Mouse (Mus musculus): ENCODE measurements around the gene Nat8l.
"Not testable (repeated sequence)": the region's sequence is repeated elsewhere in the genome, so short reads cannot be mapped to it uniquely, and the experiment has no call there.

Gene Nat8l

DNA sequence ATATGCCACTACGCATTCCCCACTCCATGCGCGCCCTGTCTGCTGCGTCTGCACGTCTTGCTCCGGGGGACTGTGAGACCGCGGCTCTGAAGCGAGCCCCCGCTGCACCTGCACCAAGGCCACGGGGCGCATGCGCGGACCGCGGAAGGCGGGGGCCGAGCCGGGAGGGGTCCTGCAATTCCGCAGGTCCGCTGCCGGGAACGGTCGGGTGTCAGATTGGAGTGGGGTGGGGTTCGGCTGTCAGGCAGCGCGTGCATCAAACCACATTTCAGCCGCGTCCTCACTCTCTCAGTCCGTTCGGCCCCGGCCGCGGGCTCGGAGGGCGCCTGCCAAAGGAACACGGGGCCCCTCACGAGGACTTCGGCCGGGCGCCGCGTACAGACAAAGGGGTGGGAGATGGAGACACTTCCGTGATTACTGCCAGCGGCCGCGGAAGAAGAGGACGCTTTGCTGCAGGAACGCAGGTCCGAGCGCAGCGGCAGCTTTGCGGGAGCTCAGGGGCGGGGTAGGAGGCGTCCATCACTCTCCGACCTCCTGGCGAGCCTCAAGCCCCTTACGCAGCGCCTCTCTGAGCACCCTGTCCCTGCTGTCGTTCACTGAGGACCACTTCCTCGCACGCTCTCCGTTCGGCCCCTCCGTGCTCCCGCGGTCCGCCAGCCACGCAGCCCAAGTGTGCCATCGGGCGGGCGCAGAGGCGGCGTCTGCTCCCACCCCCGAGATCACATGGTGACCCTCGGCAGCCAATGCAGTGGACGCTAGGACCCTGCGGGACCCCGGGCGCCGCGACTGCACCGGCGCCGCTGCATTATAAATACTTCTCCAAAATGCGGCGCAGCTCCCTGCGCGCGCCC is at the start of gene Nat8l:
TSS of gene Nat8l (plus strand) at position 142 of the 851 bp plus-strand sequence.
- DNase-seq (ENCODE audit: low spot score in 2 of 2): no peak

DNA sequence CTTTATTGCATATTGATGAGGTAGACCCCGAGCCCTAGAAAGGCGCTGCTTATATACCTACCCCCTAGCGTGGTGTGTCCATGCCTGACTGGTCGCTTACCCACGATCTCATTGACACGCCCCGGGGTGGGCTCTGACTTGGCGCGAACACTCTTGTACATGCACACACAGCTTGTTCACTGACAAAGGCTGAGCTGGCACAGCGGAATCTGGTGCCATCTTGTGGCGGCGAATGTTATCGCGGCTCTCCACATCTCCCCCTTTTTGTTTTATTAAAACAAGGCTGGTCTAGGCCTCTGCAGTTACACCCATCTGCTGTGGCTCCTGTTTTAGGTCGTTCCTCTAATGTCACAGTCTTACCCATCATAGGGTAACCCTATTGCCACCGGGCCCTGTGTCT is 48.7 kb upstream of the Nat8l start:
- not testable (repeated sequence) for DNase-seq (ENCODE audit: low spot score in 2 of 2)

DNA sequence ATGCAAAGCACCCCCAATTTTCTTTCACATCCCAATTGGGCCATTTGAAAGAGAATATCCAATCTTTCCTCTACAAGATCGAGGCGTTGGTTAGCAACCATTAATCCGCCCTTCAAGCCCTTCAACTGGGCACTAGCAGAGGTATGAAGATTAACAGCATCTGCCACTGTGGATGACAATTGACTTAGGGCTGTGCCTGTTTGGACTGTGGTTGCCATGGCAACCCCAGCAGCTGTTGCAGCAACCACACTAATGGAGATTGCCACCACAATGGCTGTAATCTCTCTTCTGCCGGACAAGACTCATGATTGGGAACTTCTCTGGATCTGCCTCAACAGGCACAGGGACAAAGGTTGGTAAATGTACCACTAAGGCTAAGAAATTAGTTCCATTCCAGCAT is 47.5 kb upstream of the Nat8l start:
- DNase-seq (ENCODE audit: low spot score in 2 of 2): no peak

DNA sequence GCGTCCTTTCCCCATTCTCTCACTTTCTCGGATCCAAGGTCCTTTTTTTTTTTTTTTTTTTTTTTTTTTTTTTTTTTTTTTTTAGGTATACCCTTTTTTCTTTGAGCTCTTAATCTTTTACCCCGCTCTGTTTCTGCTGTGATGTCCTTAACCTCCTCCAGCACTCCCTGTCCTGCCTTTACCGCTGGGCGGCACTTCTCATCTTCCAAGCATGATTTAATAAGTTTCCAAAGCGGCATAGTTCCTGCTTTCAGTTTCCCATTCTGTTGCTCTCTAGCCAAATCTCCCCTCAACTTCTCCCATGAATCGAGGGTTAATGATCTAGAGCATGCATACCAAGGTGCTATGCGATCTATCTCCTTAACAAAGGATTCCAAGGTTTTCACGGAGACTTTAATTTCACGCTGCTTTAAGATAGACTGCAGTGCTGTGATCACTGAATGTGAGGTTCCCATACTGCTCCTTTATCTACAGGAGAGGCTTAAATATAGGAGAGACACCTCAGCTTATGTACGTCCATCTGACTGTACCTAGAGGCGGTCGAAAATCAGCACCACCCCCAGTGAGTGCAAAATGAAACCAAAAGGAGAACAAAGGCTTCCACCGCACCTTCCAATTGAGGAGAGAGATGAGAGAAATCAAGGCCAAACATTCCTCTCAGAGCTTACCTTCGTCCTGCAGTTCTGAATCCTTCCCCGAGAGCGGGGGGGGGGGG is 42.2 kb upstream of the Nat8l start:
- DNase-seq (ENCODE audit: low spot score in 2 of 2): no peak

DNA sequence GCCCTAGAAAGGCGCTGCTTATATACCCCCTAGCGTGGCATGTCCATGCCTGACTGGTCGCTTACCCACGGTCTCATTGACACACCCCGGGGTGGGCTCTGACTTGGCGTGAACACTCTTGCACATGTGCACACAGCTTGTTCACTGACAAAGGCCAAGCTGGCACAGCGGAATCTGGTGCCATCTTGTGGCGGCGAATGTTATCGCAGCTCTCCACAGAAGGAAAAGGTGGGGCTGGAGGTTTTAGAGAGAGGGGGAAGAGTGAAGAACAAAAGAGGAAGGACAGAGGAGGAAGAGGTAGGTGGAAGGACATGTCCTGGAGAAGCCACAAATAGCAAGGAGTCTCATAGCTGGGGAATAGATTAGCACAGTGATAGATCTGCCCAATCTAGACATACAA is 41.4 kb upstream of the Nat8l start:
- DNase-seq (ENCODE audit: low spot score in 2 of 2): peak; percentile 29 to 68

GRCm38 (mm10) chr5:33955868-33956267 is 39.9 kb upstream of the Nat8l start:
- no peak for DNase-seq (ENCODE audit: low spot score in 2 of 2)

DNA sequence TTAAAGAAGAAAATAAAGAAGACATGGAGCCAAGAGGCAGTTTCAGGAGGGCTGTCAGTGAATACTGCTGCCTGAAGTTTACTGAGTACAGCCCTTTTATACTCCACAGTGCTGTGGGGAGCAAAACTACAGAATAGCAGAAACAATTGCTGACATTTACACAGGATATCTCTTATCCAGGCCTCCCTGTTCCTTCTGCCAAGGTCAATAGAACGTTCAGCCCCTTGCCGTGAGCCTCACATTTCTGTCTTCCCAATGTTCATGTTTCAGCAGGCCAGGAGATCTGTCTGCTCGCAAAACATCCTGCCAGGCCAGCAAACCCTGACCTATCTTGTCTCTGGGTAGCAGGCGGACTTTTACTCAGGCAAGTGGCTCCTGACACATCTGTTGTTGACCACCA is 36.4 kb upstream of the Nat8l start:
- no peak for DNase-seq (ENCODE audit: low spot score in 2 of 2)

- DNase-seq (ENCODE audit: low spot score in 2 of 2): no peak
Measured at GRCm38 (mm10) chr5:33974736-33975135, 21.0 kb upstream of the Nat8l start.

DNA sequence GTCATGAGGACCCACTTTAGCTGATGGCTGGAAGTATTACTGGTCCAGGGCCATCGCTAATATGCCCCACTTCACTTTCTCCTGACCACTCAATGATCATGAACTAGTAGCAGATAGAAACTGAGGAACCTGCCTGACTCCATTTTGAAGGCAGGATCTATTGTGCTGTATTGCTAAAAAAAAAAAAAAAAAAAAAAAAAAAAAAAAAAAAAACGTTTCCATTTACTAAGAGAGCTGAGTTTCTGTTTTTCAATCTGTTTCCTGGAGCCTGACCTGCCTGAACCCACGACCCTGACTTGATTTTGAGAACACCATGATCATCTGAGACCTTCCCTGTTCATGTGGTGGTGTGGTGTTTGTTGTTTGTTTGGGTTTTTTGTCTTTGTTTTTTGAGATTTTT is 19.5 kb upstream of the Nat8l start:
- DNase-seq (ENCODE audit: low spot score in 2 of 2): peak in 1 of 2 experiments; percentile 3

- DNase-seq (ENCODE audit: low spot score in 2 of 2): peak in 1 of 2 experiments; percentile 40
Measured at GRCm38 (mm10) chr5:33982731-33983259, 13.0 kb upstream of the Nat8l start.

DNA sequence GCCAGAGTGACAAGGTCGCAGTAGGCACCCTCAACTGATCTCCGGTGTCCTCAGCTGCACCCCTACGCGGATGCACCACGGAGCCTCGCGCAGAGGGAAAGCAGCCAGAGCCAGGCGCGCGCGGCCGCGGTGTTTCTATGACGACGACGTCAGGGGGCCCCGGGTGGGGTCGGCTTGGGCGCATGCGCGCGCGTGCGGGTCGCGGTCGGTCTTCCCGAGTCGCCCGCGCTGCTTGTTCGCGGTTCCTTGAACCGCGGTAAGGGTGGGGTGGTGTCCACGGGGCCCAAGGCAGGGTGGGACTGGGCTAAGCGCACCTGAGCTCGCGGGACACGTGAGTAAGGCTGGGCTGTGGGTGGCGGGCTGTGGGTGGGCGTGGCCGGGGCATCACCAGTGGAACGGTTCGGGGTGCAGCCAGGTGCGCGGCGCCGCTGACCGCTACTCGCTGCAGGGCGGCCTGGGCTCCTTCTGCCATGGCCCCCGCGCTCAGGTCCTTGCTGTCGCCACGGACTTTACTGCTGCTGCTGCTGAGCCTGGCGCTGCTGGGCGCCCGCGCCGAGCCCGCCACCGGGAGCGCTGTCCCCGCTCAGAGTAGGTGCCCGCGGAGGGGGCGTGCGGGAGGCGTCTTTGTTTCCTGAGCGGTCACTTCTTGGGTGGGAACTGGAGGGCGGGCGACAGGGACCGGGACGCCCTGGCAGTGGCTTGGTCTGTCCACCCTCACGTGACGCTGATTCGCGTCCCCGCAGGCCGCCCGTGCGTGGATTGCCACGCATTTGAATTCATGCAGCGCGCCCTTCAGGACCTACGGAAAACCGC is 12.3 kb upstream of the Nat8l start, which contains the start of gene Gm1673:
TSS of gene Gm1673 (plus strand) at position 125 of the 813 bp plus-strand sequence.
- peak; percentile 79 to 87 for DNase-seq (ENCODE audit: low spot score in 2 of 2)

GRCm38 (mm10) chr5:33994671-33995625 is 836 bp upstream of the Nat8l start:
- peak in 1 of 2 experiments; percentile 18 for DNase-seq (ENCODE audit: low spot score in 2 of 2)

- DNase-seq (ENCODE audit: low spot score in 2 of 2): no peak
Measured at GRCm38 (mm10) chr5:33996694-33997045, 886 bp downstream of the Nat8l start.

GRCm38 (mm10) chr5:33997051-33997741 is 1.4 kb downstream of the Nat8l start:
- DNase-seq (ENCODE audit: low spot score in 2 of 2): no peak

- DNase-seq (ENCODE audit: low spot score in 2 of 2): peak in 1 of 2 experiments; percentile 13
Measured at GRCm38 (mm10) chr5:33997829-33998504, 2.2 kb downstream of the Nat8l start.

DNA sequence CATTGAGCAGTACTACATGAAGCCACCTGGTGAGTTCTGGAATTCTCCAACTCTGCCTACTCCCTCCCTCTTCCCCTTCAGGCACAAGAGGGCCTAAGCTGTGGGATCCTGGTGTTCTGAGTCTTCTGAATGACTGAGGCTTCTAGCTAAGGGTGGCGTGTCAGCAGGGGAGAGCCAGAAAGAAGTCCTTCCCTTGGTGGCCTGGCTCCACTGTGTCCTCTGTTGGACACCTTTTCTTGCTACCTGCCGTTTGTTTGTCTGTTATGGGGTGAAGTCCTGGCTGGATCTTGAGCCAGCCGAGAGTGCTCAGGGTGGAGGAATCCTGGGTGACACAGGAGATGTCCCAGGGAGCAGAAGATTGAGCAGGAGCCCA is 2.7 kb downstream of the Nat8l start:
- DNase-seq (ENCODE audit: low spot score in 2 of 2): peak in 1 of 2 experiments; percentile 13

DNA sequence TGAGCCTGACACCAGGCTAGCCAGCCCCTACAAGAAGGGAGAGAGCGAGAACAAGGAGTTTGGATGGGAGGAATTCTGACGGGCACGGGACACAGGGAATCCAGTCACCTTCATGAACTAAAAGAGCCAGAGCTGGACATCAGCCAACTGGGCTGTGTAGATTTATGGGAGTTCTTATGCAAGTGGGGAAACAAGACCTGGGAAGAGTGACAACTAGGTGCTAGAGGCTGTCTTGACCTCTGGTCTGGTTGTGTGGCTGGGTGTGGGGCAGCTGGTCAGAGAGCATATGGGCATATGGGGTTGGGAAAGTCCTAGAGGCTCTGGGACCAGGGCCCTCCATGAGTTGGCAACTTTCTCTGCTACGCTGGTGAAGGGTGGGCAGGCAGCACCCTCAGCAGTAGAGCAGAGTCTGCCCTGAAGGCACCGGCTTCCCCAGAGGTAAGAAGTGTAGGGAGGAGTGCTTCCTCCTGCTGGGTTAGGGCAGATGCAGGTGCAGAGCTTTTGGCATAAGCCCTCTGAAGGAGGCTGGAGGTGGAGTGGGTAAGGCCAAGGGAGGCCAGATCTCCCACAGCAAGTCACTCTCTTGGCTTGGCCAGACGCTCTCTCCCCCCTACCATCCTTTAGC is 3.8 kb downstream of the Nat8l start:
- DNase-seq (ENCODE audit: low spot score in 2 of 2): no peak

DNA sequence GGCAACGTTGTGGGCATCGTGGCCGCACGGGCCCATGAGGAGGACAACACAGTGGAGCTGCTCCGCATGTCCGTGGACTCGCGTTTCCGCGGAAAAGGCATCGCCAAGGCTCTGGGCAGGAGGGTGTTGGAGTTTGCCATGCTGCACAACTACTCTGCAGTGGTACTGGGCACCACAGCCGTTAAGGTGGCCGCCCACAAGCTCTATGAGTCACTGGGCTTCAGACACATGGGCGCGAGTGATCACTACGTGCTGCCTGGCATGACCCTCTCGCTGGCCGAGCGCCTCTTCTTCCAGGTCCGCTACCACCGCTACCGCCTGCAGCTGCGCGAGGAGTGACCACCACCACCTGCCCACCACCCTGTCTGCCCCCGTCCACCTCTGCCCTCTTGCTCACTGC is 5.0 kb downstream of the Nat8l start:
- DNase-seq (ENCODE audit: low spot score in 2 of 2): peak in 1 of 2 experiments; percentile 17

GRCm38 (mm10) chr5:34001401-34001800 is 5.6 kb downstream of the Nat8l start:
- no peak for DNase-seq (ENCODE audit: low spot score in 2 of 2)
